Mouse (Mus musculus): ENCODE results near the gene Nrn1.

Nrn1 gene

GRCm38 (mm10) chr13:36724533-36725470, 10.1 kb downstream of the Nrn1 start:
- no peak for DNase-seq

GRCm38 (mm10) chr13:36723726-36724300, 11.1 kb downstream of the Nrn1 start:
- no peak for DNase-seq

- DNase-seq, result no peak
Observed at GRCm38 (mm10) chr13:36722309-36722708, 12.6 kb downstream of the Nrn1 start.

- no peak for DNase-seq
Observed at GRCm38 (mm10) chr13:36720297-36721017, 14.5 kb downstream of the Nrn1 start.

GRCm38 (mm10) chr13:36717376-36717775, 17.6 kb downstream of the Nrn1 start:
- no peak for DNase-seq

GRCm38 (mm10) chr13:36716708-36717107, 18.2 kb downstream of the Nrn1 start:
- DNase-seq, result no peak

- DNase-seq, result no peak
Observed at GRCm38 (mm10) chr13:36714101-36714500, 20.8 kb downstream of the Nrn1 start.

- DNase-seq, result no peak
Observed at GRCm38 (mm10) chr13:36707088-36707690, 27.7 kb downstream of the Nrn1 start.

- DNase-seq, result peak; percentile 11
Observed at GRCm38 (mm10) chr13:36696351-36696771, 38.6 kb downstream of the Nrn1 start.

- DNase-seq, result peak; percentile 5
Observed at GRCm38 (mm10) chr13:36695516-36696201, 39.3 kb downstream of the Nrn1 start.

- peak; percentile 12 for DNase-seq
Observed at GRCm38 (mm10) chr13:36683581-36683980, 51.4 kb downstream of the Nrn1 start.

- no peak for DNase-seq
Observed at GRCm38 (mm10) chr13:36680690-36681355, 54.1 kb downstream of the Nrn1 start.

- DNase-seq, result no peak
Observed at GRCm38 (mm10) chr13:36679345-36679744, 55.6 kb downstream of the Nrn1 start.
